Mouse (Mus musculus): ENCODE data around the gene Zfp853. TPM values are rescaled to one million over a fixed set of nuclear protein-coding genes. Genes with fewer than 3 reads are reported as not detected.

Zfp853 gene
- polyA plus RNA-seq, 1 experiment from 2014 or later: not detected

- Histone ChIP-seq H3K27me3 (replicated peaks; ENCODE audit: control insufficient read depth, insufficient read depth, low read length) (peaks cover 74% of the 10 kb centered on the region), H3K4me3 (ENCODE audit: low read depth, low read length) (peak overlapping the region; percentile 25), H3K4me2 (ENCODE audit: low read length) (peak overlapping the region; percentile 48), H3K9ac (ENCODE audit: low read length) (peak overlapping the region; percentile 14; the same call in 1 of the 2 replicates), H3K27ac (ENCODE audit: low read depth) (no peak overlapping the region), H3K36me3 (ENCODE audit: control insufficient read depth, insufficient read depth, low read length) (no peaks in the 10 kb centered on the region), H3K9me3 (ENCODE audit: control insufficient read depth, low read length) (no peaks in the 10 kb centered on the region), H3K4me1 (replicated peaks; ENCODE audit: control insufficient read depth, insufficient read depth, low read length) (no peaks in the 10 kb centered on the region)
- ATAC-seq (replicated peaks; ENCODE audit: low FRiP score, low TSS enrichment, low read depth) (no peak), DNase-seq (ENCODE audit: low spot score) (peak; percentile 68)
- WGBS: 3% methylated on average over 48 of the region's 48 CpGs
These were observed 5.6 kb downstream of the Zfp853 start for GRCm38 (mm10) chr5:143287774-143288328.

GRCm38 (mm10) chr5:143284762-143285161 lies 8.7 kb downstream of the Zfp853 start:
- no peak for ATAC-seq (replicated peaks; ENCODE audit: low FRiP score, low TSS enrichment, low read depth)
- H3K36me3 ChIP-seq (ENCODE audit: control insufficient read depth, insufficient read depth, low read length): no peaks in the 10 kb centered on the region
- H3K4me3 ChIP-seq (ENCODE audit: low read depth, low read length): no peak overlapping the region
- no peaks in the 10 kb centered on the region for H3K4me1 ChIP-seq (replicated peaks; ENCODE audit: control insufficient read depth, insufficient read depth, low read length)
- no peak overlapping the region for H3K9ac ChIP-seq (ENCODE audit: low read length)
- 46% methylated on average over 6 of the region's 6 CpGs for WGBS
- no peaks in the 10 kb centered on the region for H3K9me3 ChIP-seq (ENCODE audit: control insufficient read depth, low read length)
- no peak overlapping the region for H3K27ac ChIP-seq (ENCODE audit: low read depth)
- no peak for DNase-seq (ENCODE audit: low spot score)
- no peak overlapping the region for H3K4me2 ChIP-seq (ENCODE audit: low read length)
- peaks cover 49% of the 10 kb centered on the region for H3K27me3 ChIP-seq (replicated peaks; ENCODE audit: control insufficient read depth, insufficient read depth, low read length)

GRCm38 (mm10) chr5:143279247-143279646 lies 14.2 kb downstream of the Zfp853 start:
- Histone ChIP-seq H3K9me3 (ENCODE audit: control insufficient read depth, low read length) (no peaks in the 10 kb centered on the region), H3K27me3 (replicated peaks; ENCODE audit: control insufficient read depth, insufficient read depth, low read length) (0 out of 2 replicates have a peak, but pooled peaks cover 12% of the 10 kb centered on the region), H3K9ac (ENCODE audit: low read length) (no peak overlapping the region), H3K4me3 (ENCODE audit: low read depth, low read length) (no peak overlapping the region), H3K36me3 (ENCODE audit: control insufficient read depth, insufficient read depth, low read length) (no peaks in the 10 kb centered on the region), H3K27ac (ENCODE audit: low read depth) (no peak overlapping the region), H3K4me2 (ENCODE audit: low read length) (no peak overlapping the region), H3K4me1 (replicated peaks; ENCODE audit: control insufficient read depth, insufficient read depth, low read length) (no peaks in the 10 kb centered on the region)
- DNase-seq (ENCODE audit: low spot score) (no peak), ATAC-seq (replicated peaks; ENCODE audit: low FRiP score, low TSS enrichment, low read depth) (no peak)
- WGBS: 45% methylated on average over 10 of the region's 10 CpGs

DNA sequence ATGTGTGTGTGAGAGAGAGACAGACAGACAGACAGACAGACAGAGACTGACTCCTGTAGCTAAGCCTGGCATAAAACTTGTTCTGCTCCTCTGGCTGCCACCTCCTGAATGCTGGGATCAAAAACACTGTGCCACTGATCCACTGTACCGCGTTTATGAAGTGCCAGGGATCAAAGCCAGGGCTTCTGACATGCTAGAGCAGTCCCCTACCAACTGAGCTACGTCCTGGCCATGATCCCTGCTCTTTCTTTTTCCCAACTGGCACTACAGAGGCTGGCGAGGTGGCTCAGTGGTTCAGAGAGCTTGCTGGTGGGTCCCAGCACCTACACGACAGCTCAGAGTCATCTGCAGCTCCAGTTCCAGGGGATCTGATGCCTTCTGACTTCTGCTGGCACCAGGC lies 17.7 kb downstream of the Zfp853 start:
- WGBS: 64% methylated on average over 5 of the region's 5 CpGs
- no peak for ATAC-seq (replicated peaks; ENCODE audit: low FRiP score, low TSS enrichment, low read depth)
- Histone ChIP-seq H3K4me3 (ENCODE audit: low read depth, low read length) (no peak overlapping the region), H3K4me2 (ENCODE audit: low read length) (no peak overlapping the region), H3K9me3 (ENCODE audit: control insufficient read depth, low read length) (no peaks in the 10 kb centered on the region), H3K4me1 (replicated peaks; ENCODE audit: control insufficient read depth, insufficient read depth, low read length) (peaks cover 1% of the 10 kb centered on the region; the same call in 1 of the 2 replicates), H3K36me3 (ENCODE audit: control insufficient read depth, insufficient read depth, low read length) (no peaks in the 10 kb centered on the region), H3K27ac (ENCODE audit: low read depth) (no peak overlapping the region), H3K27me3 (replicated peaks; ENCODE audit: control insufficient read depth, insufficient read depth, low read length) (0 out of 2 replicates have a peak, but pooled peaks cover 9% of the 10 kb centered on the region), H3K9ac (ENCODE audit: low read length) (no peak overlapping the region)
- no peak for DNase-seq (ENCODE audit: low spot score)

DNA sequence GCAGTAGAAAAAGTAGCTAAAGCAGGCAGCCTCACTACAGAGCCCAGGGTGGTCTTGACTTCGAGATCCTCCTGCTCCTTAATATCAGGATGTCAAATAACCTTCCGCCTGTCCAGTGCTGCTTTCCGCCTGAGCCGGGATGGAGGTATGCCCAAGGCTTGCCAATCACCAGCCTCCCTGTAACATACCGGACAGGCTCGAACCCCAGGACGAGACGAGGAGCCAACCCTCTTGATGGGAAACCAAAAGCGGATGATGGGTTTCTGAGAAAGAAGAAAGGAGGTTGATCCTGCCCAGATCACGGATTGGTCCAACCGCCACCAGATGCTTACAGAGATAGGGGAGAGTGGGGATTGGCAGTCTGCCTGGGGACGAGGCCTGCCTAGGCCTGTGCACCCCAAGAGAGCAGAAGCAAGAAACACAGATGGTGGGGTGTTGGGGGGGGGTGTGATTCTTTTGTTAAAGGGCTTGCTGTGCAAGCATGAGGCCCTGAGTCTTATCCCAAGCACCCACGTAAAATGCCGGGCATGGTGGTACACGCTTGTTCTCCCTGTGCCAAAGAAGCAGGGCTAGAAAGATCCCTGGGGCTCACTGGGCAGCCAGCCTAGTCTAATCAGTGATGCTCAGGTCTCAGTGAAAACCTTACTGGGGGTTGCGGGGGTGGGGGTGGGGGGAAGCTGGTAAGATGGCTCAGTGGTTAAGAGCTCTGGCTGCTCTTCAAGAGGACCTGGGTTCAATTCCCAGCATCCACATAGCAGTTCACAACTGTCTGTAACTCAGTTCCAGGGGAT lies 20.7 kb downstream of the Zfp853 start:
- Histone ChIP-seq H3K4me3 (ENCODE audit: low read depth, low read length) (no peak overlapping the region), H3K4me2 (ENCODE audit: low read length) (no peak overlapping the region), H3K4me1 (replicated peaks; ENCODE audit: control insufficient read depth, insufficient read depth, low read length) (peaks cover 6% of the 10 kb centered on the region), H3K27ac (ENCODE audit: low read depth) (no peak overlapping the region), H3K9me3 (ENCODE audit: control insufficient read depth, low read length) (no peaks in the 10 kb centered on the region), H3K9ac (ENCODE audit: low read length) (no peak overlapping the region), H3K27me3 (replicated peaks; ENCODE audit: control insufficient read depth, insufficient read depth, low read length) (0 out of 2 replicates have a peak, but pooled peaks cover 2% of the 10 kb centered on the region), H3K36me3 (ENCODE audit: control insufficient read depth, insufficient read depth, low read length) (no peaks in the 10 kb centered on the region)
- ATAC-seq (replicated peaks; ENCODE audit: low FRiP score, low TSS enrichment, low read depth) (no peak), DNase-seq (ENCODE audit: low spot score) (no peak)
- 92% methylated on average over 16 of the region's 16 CpGs for WGBS

- H3K9ac ChIP-seq (ENCODE audit: low read length): no peak overlapping the region
- H3K36me3 ChIP-seq (ENCODE audit: control insufficient read depth, insufficient read depth, low read length): no peaks in the 10 kb centered on the region
- no peak for ATAC-seq (replicated peaks; ENCODE audit: low FRiP score, low TSS enrichment, low read depth)
- 70% methylated on average over 3 of the region's 3 CpGs for whole genome bisulfite sequencing
- H3K4me1 ChIP-seq (replicated peaks; ENCODE audit: control insufficient read depth, insufficient read depth, low read length): peaks cover 6% of the 10 kb centered on the region
- no peak overlapping the region for H3K4me3 ChIP-seq (ENCODE audit: low read depth, low read length)
- H3K27me3 ChIP-seq (replicated peaks; ENCODE audit: control insufficient read depth, insufficient read depth, low read length): 0 out of 2 replicates have a peak, but pooled peaks cover 2% of the 10 kb centered on the region
- DNase-seq (ENCODE audit: low spot score): no peak
- H3K9me3 ChIP-seq (ENCODE audit: control insufficient read depth, low read length): no peaks in the 10 kb centered on the region
- H3K4me2 ChIP-seq (ENCODE audit: low read length): no peak overlapping the region
- no peak overlapping the region for H3K27ac ChIP-seq (ENCODE audit: low read depth)
These were observed 21.3 kb downstream of the Zfp853 start for GRCm38 (mm10) chr5:143272108-143272507.

DNA sequence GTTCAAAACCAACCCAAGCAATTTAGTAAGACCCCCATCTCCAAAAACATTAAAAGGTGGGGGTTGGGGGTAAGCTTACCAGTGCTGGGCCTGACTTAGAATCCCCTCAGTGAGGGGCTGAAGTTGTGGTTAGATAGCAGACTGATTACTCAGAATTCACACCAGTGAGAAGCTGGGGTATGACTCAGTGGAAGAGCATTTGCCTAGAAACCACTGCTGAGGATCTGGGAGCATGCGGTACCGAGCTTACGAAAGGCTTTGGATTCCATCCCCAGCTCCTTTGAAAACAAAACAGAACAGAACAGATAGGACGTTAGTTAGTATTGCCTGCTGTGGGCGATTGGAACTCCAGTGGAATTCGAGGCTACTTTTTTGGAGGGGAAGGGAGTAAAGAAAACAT lies 21.8 kb downstream of the Zfp853 start:
- H3K9ac ChIP-seq (ENCODE audit: low read length): no peak overlapping the region
- ATAC-seq (replicated peaks; ENCODE audit: low FRiP score, low TSS enrichment, low read depth): no peak
- 0 out of 2 replicates have a peak, but pooled peaks cover 2% of the 10 kb centered on the region for H3K27me3 ChIP-seq (replicated peaks; ENCODE audit: control insufficient read depth, insufficient read depth, low read length)
- H3K27ac ChIP-seq (ENCODE audit: low read depth): no peak overlapping the region
- peaks cover 6% of the 10 kb centered on the region for H3K4me1 ChIP-seq (replicated peaks; ENCODE audit: control insufficient read depth, insufficient read depth, low read length)
- no peak overlapping the region for H3K4me2 ChIP-seq (ENCODE audit: low read length)
- no peaks in the 10 kb centered on the region for H3K9me3 ChIP-seq (ENCODE audit: control insufficient read depth, low read length)
- H3K4me3 ChIP-seq (ENCODE audit: low read depth, low read length): no peak overlapping the region
- H3K36me3 ChIP-seq (ENCODE audit: control insufficient read depth, insufficient read depth, low read length): no peaks in the 10 kb centered on the region
- 85% methylated on average over 6 of the region's 6 CpGs for WGBS
- no peak for DNase-seq (ENCODE audit: low spot score)

GRCm38 (mm10) chr5:143270151-143270519 lies 23.3 kb downstream of the Zfp853 start:
- 5% methylated on average over 12 of the region's 12 CpGs for WGBS
- H3K9me3 ChIP-seq (ENCODE audit: control insufficient read depth, low read length): no peaks in the 10 kb centered on the region
- H3K4me1 ChIP-seq (replicated peaks; ENCODE audit: control insufficient read depth, insufficient read depth, low read length): peaks cover 6% of the 10 kb centered on the region
- no peak overlapping the region for H3K27ac ChIP-seq (ENCODE audit: low read depth)
- H3K36me3 ChIP-seq (ENCODE audit: control insufficient read depth, insufficient read depth, low read length): no peaks in the 10 kb centered on the region
- DNase-seq (ENCODE audit: low spot score): no peak
- peak overlapping the region; percentile 91 for H3K4me2 ChIP-seq (ENCODE audit: low read length)
- no peaks in the 10 kb centered on the region for H3K27me3 ChIP-seq (replicated peaks; ENCODE audit: control insufficient read depth, insufficient read depth, low read length)
- H3K4me3 ChIP-seq (ENCODE audit: low read depth, low read length): peak overlapping the region; percentile 86
- H3K9ac ChIP-seq (ENCODE audit: low read length): peak overlapping the region; percentile 84
- ATAC-seq (replicated peaks; ENCODE audit: low FRiP score, low TSS enrichment, low read depth): peak; percentile 38; the same call in 1 of the 2 replicates
